Mouse (Mus musculus): ENCODE measurements around the gene Ppm1h.

GRCm38 (mm10) chr10:122754967-122755366, 76.4 kb downstream of the Ppm1h start:
- TF ChIP-seq CTCF (IDR thresholded peaks at IDR 0.05; ENCODE audit: control insufficient read depth, insufficient read depth, low read length) (no peak), POLR2A (IDR thresholded peaks at IDR 0.05; ENCODE audit: borderline replicate concordance, control insufficient read depth, low read depth, low read length) (no peak)

All from bone marrow, adult 2 months (tissue).